Mouse (Mus musculus): Measurements from ENCODE around the gene Gm20873.
"Not testable (repeated sequence)": the region's sequence is repeated elsewhere in the genome, so short reads cannot be mapped to it uniquely, and the experiment has no call there.

Gene Gm20873

DNA sequence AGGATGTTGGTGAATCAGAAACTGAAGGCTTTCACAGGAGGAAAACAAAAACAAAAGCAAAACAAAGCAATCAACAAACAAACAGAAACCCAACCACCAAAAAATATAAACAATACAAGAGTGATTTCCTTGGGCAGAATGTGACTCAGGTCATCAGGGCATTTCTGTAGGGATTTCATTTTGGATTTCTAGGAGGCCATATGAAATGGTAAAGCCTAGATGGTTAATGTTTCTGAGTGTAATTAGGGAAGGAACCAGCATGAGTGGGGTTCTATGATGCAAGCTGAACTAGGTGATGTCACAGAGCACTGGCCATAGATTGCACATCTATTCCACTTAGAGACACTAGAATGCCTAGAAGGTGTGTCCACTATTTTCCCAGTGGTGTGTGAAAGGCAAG is at the start of gene Gm20873:
Gene Gm20873 (plus strand): TSS at position 301 of the 400 bp plus-strand sequence.
- not testable (repeated sequence) for DNase-seq

DNA sequence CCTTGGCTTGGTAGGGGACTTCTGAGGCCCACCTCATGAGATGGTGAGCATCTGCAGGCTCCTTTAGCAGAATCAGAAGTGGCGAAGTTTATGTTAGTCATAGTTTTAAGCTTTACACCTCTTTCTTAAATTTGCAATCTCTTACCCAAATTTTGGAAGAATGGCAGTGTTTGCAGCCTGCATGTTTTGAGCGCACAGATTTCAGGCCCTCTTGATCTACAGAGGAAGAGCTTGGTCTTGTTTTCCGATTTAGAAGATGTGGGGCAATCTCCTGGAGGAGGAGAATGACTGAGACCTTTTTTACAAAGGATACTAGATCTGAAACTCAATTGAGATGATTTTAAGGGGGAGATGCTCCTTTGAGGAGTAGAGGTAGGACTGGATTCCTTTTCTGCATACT is 29.0 kb upstream of the Gm20873 start, which contains the start of gene Gm21746:
Gene Gm21746 (minus strand): TSS at position 101 of the 400 bp plus-strand sequence.
- DNase-seq: not testable (repeated sequence)

All from thymus, postnatal 14 days (tissue).